Mouse (Mus musculus): ENCODE results near the gene Pptc7.

Pptc7 gene

DNA sequence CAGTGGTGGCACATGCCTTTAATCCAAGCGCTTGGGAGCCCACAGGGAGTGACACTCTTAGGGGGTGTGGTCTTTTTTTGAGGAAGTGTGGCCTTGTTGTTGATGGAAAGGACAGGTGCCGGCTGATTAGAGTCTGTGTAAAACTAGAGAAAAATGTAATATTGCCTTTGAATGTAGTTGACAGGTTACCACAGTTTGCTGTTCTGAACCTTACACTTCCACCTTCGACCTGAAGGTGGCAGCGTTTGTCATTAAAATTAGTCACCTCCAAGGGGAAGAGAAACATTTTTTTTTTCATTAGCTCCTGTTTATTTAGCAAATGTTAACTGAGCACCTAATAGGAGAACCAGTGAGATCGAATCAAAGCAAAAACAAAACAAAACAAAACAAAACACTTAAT, 16.3 kb upstream of the Pptc7 start:
- peak; percentile 62 to 83 for DNase-seq

DNA sequence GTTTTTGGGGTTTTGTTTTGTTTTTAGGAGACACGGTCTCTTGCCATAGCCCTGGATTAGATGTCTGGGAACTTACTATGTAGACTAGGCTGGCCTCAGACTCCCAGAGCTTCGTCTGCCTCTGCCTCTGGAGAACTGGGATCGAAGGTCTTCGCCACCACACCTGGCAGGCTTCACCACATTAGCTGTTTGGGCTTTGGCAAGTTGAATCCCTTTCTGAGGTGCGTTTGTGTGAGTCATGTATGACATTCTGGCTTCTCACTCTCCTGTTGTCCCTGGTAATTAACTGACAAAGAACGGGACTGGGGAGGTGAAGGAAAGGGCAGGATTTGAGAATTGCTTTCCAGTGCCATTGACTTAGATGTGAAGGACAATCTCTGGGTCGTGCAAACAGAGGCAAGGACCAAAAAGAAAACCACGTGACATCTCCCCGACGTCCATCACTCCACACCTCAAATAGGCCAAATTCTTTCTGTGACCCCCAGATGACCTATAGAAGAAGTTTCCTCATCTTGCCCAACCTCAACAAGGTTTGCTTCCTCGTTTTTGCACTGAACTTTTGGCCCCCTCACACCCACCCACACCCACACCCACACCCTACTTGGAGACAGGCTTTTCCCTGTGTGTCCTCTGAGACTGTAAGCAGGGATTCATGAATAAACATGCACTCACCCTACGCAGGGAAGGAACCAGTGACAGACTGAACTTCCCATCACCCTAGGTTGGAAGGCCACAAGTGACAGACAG, 15.1 kb upstream of the Pptc7 start:
- no peak for DNase-seq

DNA sequence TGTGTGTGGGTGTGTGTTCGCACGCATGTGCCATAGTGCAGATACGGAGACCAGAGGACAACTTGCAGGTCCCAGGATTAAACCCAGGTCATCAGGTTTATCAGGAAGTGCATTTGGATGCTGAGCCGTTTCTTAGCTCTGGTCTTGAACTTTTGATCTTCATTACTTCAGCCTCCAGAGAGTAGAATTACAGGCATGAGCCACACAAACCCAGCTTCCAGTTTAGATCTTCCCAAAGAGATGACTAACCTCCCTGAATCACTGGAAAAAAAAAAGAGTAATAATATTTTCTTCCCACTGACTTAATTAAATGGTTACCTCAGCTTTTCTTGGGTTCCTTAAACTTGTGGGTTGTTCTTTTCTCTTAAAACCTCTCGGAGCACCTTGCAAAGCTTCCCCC, 11.3 kb upstream of the Pptc7 start:
- DNase-seq, result no peak

DNA sequence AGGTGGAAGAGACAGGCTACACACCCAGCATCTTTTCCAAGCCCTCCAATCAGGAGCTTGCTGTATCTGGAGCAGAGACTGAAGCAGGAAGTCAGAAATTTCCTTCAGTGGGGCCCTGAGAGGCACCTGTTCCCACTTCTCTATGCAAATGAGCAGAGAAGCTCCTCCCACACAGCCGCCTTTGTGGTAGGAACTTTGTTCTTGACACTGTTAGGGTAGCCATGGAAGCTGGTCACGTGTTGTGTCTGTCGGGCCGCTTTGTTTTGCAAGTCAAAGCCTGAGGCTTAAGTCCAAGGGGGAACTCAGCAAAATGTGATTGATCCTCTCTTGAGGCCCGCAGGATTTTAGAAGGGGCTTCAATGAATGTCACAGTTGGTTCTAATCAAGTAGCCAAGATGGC, 9.4 kb upstream of the Pptc7 start:
- DNase-seq, result peak; percentile 67 to 76

DNA sequence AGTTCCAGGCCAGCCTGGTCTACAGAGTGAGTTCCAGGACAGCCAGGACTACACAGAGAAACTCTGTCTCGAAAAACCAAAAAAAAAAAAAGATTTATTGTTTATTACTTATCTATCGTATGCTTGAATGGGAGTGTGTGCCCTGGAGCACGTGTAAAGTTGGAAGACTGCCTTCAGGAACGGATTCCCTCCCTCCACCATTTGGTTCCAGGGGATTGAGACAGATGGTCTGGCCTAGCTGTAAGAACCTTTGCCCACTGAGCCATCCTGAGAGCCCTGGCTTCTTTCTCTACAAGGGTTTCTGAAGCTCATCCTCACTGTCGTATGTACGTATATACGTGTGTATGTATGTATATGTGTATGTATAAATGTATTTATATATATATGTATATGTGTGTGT, 5.2 kb upstream of the Pptc7 start:
- DNase-seq, result no peak

DNA sequence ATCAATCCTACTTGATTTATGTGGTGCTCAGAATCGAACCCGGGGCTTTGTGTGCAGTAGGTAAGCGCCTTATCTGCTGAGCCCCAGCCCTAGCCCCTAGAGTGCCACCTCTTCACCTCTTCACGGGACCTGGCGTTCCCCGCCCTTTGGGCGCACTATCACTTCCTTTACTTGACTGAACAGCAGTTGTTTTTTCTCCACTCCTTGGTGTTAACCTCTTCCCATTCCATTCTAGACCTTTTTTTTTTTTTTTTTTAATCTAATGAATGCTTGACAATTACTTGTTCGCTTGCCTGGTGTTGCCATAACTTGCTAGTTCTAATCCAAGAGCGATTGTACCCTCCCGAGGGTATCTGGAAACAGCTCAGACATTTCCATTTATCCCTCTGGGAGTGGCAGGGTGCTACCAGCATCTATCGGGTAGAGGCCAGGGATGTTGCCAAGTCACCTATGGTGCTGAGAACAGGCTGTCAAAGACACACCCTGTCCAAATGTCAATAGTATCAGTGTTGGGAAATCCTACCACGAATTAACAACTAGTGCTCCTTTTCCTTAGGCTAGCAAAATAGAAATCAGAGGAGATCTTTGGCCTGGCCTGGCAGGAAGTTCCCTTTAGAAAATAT, 4.3 kb upstream of the Pptc7 start:
- DNase-seq, result no peak

DNA sequence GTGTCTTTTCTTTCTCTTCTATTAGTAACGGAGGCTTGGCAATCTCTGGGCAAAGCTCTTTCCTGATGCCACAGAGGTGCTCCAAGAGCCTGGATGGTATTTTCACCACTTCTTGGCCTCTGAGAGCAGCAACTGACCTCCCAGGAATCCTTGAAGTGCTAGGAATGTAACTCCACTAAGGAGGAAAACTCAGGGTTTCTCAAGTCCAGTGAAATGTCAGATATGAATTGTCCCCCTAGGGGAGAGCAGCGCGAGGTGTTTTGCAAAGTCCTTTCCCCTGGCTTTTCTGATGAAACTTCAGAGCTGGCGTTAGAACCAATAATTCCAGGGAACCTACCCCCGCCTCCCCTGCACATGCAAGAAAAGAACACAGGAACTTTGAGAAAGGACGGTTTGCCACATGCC, 3.7 kb upstream of the Pptc7 start:
- no peak for DNase-seq

DNA sequence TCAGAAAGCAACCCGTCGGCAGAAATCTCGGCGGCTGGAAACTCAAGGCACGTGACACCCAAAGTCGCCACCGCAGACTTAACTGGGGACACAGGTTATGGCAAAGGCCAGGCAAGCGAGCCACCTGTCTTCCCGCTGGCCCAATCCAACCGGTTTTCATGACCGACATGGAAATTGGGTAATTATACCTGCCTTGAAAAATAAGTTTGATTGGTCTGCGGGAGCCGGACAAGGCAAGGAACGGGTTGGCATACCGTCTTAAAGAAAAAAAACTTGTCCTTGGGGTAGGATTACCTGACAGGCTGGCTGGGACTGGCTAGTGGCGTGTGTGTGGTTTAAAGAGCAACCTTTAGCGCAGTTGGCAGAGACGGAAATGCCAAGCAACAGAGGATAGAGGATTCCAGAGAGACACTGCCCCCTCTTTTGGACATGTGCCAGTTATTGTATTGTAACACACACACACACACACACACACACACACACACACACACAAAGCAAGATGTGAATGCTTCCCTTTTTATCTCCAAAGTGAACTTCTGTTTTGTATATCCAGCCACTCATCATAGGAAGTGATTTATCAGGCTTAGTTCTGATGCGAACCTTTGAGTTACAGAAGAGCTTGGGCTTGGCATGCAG, 3.2 kb upstream of the Pptc7 start:
- DNase-seq, result no peak

DNA sequence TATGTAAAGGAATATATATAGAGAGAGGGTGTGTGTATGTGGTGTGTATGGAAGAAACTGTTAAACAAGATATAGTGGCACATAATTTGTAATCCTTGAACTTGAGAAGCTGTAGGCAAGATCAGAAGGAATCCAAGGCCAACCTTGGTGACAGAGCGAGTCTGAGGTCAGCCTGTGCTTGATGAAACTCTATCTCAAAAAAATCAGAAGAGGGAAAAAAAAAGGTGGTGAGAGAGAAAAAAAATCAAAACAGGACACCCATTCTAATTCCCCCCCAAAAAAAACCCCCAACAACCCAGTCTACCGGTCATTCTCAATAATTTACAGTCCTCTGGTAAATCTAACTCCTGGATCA, 360 bp upstream of the Pptc7 start:
- no peak for DNase-seq

DNA sequence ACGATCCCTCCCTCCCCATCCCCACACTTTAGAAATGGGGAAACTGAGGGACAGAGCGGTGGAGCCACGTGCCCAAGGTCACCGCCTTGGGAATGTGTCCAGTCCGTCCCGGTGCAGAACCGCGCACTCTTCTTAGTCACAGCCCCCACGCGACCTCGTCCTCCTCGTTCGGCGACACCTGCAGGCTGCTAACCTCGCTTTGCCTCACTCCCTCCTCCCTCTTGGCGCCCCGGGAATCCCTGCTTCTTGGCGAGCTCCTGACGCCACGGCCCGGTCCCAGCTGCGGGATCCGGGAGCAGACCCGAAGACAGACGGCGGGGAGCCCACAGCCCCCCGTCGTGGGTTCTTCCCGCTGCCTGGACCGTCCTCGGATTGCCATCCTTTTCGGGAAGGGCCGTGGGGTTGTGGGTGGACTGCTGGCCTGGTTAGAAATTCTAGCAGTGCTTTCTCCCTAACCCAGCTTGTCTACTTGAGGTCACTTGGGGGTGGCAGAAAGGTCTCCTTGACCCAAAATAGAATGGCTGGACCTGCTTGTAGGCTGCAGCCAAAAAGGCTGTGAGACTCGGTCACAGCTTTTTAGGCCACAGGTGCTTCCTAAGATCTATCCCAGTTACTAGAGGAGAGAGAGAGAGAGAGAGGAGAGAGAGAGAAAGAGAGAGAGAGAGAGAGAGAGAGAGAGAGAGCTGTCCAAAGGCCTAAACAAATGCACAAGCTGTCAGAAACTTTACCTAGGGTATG, 1.0 kb downstream of the Pptc7 start:
- peak; percentile 30 to 48 for DNase-seq

DNA sequence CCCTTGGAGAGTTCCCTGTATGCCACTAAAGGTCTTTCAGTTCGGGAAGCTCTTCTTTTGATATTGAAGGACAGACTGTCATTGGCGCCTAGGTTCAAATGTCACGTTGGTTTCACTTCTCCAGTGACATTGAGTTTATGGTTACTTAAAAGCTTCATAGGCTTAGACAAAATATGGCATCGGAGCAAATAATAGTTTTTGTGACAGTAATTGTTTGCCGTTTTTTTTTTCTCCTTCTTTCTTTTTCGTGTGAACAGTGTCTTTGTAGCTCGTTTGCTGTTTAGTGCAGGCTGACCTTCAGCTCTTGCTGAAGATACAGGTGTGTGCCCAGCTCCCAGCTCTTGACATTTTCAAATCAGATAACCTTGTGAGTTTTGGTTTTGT, 1.6 kb downstream of the Pptc7 start:
- no peak for DNase-seq

DNA sequence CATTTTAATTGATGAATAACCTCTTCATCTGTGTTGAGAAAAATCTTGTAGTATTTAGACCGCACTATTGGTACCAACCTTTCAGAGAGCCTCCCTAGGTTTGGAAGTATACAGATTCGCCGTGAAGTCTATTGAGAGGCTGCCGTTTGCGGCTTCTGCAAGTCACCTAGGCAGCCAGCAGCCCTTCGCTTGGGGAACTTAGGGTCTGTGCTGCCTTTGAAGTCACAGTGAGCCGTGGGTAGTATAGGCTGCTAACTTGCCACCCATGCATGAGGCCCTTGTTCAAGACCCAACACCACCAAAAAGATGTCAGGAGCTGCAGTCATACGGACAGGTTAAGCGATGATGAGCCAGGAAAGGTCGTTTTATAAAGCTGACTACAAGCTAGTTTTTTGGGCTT, 2.0 kb downstream of the Pptc7 start:
- DNase-seq, result no peak

DNA sequence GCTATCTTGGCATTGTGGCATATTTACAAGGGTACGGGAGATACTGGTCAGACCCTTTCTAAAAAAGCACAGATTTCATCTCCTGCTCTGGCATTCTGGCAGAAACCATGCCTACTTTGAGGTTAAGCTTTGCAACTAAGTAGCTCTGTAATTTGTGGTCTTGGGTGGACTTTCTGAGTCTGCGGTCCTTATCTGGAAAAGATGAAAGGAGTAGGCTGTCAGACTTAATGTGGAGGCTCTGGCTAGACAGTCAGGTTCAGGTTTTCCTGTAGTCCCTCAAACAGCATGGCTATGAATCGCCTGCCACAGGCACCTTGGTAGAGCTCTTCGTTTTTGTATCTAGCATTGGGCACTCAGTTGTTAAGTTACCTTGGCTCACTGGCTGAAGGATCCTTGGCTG, 2.9 kb downstream of the Pptc7 start:
- no peak for DNase-seq

DNA sequence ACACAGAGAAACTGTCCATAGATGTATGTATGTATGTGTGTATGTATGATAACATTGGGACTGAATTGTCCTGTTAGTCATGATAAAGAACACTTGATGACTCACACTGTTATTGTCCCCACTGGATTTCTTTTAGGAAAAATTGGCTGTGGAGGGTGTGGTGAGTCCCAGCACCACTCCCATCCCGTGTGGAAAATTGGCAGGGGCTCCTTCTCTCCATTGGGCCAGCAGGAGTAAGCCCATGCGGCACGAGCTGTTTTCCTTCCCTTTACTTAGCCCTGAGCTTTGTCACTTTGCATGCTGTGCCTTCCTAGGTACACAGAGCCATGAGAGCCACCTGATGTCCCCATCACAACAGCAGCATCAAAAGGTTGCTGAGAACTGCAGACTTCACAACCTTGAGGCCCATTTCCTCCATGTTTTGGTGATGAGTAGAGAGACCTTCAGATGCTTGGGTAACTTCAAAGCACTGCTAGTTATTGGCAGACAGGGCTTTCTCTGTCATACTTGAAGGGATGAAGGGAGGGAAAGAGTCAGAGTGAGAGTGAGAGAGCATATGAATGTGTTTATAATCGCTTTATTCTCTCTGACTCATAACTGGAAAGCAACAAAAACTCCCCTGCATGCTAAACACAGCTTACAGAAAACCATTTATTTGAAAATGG, 4.1 kb downstream of the Pptc7 start:
- no peak for DNase-seq

DNA sequence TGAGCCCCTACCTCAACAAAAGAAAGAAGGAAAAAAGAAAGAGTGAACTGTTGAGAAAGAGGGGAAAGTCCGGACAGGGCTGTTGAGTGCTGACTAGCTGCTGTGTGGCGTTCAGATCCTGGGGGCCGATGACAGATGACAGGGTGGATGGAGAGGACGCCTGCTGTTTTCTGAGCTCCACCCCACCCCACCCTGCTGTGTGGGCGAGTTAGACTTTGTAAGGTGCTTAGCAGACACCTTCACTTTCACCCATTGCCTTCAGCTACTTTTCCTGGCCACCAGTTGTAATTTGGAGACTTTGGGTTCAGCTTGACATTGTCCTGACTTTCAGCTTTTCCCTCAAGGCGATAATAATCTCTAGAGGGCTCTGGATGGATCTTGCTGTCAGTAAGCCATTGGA, 7.0 kb downstream of the Pptc7 start:
- no peak for DNase-seq

DNA sequence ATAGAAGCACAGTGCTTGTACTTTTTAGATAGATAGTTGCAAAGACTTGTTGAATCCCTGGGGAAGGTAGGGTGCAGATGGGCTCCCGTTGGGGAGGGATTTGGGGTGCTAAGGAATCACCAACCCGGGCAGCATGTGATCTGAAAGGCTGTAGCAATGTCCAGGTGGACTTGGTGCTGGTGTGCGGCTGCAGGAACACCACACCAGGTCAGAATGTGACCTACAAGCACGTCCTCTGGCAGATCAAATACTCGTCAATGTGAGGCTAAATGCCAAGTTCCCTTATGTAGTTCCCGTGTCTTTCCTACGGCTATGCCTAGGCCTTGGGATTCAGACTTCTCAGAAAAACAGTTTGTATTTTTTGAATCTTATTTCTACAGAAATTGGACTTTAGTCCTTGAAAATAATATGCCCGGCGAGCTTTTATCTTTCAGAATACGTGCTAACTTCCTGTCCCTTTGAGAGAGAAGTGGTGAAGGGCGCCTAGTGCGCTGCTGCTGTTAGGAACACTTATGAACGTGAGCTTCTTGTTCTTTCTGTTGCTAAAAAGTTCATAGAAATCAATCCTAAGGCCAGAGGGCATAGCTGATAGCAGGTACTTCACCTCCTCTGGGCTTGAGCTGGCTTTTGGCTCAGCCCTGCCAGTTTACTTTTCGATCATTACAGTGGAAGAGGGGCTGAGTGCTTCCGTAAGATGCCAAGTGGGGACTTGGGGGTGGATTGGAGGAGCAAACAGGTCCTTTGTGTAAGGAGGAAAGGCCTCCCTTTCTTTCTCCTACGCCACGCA, 7.6 kb downstream of the Pptc7 start:
- DNase-seq, result no peak

DNA sequence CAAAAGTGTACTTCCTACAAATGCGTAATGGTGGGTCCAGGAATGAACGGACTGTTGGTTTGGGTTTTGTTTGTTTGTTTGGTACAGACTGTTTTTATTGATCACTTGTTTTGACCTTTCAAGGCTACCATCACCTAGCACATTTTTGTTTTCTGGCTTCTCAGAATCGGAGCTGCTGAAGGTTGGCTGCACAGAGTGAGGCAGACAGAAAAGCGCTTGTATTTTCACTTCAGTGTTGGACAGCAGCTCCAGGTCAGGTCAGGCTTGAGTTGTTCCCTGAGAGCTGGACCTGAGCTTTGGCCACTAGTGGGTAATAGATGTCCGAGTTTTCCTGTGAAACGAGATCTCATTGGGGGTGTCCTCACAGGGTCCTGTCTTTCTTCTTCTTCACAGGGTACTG, 9.0 kb downstream of the Pptc7 start:
- DNase-seq, result no peak

DNA sequence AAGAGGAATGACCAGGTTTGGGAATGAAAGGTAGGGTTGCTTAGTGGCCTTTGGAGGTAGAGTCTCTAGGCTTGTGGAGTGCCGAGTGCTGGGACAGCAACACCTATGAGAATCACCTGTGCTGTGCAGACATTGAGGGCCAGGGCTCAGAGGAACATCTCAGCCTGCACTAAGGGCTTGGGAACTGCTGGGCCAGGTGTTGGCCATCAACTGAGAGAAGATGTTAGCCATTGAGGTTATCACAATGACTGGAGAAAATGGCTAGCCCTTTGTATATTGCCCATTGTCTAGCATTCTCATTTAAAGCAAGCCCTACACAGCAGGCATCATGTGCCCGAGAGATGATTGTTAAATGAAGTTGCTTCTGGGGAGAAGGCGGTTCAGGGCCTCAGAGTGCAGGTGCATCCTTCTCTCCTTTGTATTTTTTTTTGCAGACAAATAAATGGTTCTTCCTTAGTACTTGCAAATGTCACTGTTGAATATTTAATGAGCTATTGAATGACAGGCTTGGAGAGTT, 10.1 kb downstream of the Pptc7 start:
- DNase-seq, result no peak

DNA sequence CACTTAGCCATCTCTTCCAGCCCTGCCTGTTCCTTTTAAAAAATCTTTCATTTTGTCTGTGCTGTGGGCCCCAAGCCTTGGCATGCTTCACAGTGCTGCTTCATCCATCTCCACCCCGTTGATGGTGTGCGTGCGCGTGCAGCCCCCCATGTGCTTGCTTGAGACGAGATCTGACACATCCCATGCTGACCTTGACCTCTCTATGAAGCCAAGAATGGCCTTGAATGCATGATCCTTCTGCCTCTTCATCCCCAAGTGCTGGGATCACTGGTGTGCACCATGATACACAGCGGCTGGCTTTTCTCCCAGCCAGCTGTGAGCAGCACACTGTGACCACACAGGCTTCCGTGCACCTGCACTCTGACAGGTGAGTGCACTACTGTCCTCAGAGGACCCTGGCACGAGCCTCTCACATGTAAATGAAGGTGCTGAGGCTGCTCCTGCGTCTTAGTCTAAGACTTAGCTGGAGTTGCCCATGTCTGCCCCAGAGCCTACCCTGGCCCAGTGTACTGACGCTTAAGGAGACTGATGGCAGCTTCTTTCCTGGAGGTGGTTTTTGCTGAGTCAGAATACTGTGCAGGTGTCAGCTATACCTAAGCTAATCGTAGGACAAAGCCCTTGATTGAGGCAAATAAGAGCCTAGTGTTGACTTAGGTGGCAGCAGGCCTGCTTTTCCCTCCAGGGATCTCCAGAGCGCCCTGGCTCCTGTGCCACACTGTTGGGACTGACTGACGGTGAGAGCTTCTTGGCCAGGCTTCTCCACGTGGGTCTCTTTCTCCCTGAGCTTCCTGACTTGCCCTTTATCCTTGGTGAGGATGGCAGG, 11.2 kb downstream of the Pptc7 start:
- no peak for DNase-seq

DNA sequence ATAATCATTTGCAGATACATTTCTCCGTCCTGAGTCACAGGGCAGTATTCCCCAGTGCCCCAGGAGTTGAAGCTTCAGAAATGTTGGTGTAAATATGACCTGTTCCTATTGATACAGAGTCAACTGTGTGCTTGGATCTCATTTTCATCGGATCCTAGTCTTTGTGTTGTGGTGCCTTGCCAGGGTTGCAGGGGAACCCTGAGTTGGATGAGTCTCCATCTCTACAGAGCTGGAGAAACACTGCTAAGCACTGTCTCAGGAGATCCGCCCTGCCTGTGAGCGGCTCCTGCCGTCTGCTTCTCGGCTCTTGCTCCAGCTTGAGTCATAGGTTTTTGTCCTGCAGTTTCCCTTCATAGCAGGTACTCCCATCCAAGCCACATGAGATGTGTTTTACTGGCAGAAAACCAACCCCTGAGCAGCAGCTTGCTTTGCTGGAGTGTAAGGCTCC, 15.9 kb downstream of the Pptc7 start:
- DNase-seq, result no peak

Measured in spleen, adult 18-20 months (tissue).